Mouse (Mus musculus) limb, embryonic 14.5 days (tissue): ENCODE measurements at regions not wholly inside any gene's neighbourhood (a gene's known extent, or its start where the extent isn't known, plus 50 kb on each side); places are given as distances from the start of the nearest gene placed in this dataset.

Source experiments
- ATAC-seq: fragments of 200-750 bp; cut with Nextera tagmentation; 2 replicates; pipeline ENCODE4 v1.8.0; 2017; ENCODE audit warnings: low read depth, moderate number of reproducible peaks, moderate TSS enrichment; ENCODE audit not compliant: low FRiP score
- DNase-seq: peaks from one replicate; pipeline ENCODE4 v3.0.0-alpha.2; 2015; ENCODE audit warnings: low spot score
- H3K27ac ChIP-seq: fragments of 300-500 bp; sonication (generic); replicated peaks from 2 replicates; pipeline ENCODE4 v1.5.1; 2014; ENCODE audit warnings: low read depth, mild to moderate bottlenecking, low read length, moderate library complexity, mixed read lengths
- H3K27me3 ChIP-seq: fragments of 300-500 bp; sonication (generic); 2 replicates; pipeline ENCODE4 v1.6.1; 2014; ENCODE audit warnings: low read length, mixed read lengths; ENCODE audit not compliant: control insufficient read depth, insufficient read depth
- H3K36me3 ChIP-seq: fragments of 300-500 bp; sonication (generic); 2 replicates; pipeline ENCODE4 v1.6.1; 2014; ENCODE audit warnings: mild to moderate bottlenecking, low read length, moderate library complexity, mixed read lengths; ENCODE audit not compliant: control insufficient read depth, insufficient read depth
- H3K4me1 ChIP-seq: fragments of 300-500 bp; sonication (generic); 2 replicates; pipeline ENCODE4 v1.6.1; 2014; ENCODE audit warnings: antibody characterized with exemption, low read length, mixed read lengths; ENCODE audit not compliant: control insufficient read depth, insufficient read depth
- H3K4me2 ChIP-seq: fragments of 300-500 bp; sonication (generic); replicated peaks from 2 replicates; pipeline ENCODE4 v1.6.1; 2014; ENCODE audit warnings: low read depth, mild to moderate bottlenecking, low read length, moderate library complexity; ENCODE audit not compliant: severe bottlenecking
- H3K4me3 ChIP-seq: fragments of 300-500 bp; sonication (generic); replicated peaks from 2 replicates; pipeline ENCODE4 v1.5.1; 2014; ENCODE audit warnings: low read length
- H3K9ac ChIP-seq: fragments of 300-500 bp; sonication (generic); 2 replicates; pipeline ENCODE4 v1.6.1; 2014; ENCODE audit warnings: mild to moderate bottlenecking, low read depth, low read length, moderate library complexity; ENCODE audit not compliant: severe bottlenecking
- H3K9me3 ChIP-seq: fragments of 300-500 bp; sonication (generic); 2 replicates; pipeline ENCODE4 v1.6.1; 2016; ENCODE audit warnings: low read length; ENCODE audit not compliant: control insufficient read depth
- POLR2A ChIP-seq: fragments of 200-500 bp; IDR thresholded peaks from 2 replicates; pipeline ENCODE4 v1.8.0; 2012; ENCODE audit warnings: inconsistent platforms, mild to moderate bottlenecking, moderate library complexity, borderline replicate concordance; ENCODE audit not compliant: insufficient read depth, insufficient read length; ENCODE audit errors: extremely low read depth
- WGBS: fragments of 180-500 bp; shearing (Covaris S2); extraction: QIAGEN DNeasy Blood & Tissue Kit; methylation state at CpG from one replicate; pipeline ENCODE4 v1.1.7; 2014; 5-methylcytosine and 5-hydroxymethylcytosine counted together

DNA sequence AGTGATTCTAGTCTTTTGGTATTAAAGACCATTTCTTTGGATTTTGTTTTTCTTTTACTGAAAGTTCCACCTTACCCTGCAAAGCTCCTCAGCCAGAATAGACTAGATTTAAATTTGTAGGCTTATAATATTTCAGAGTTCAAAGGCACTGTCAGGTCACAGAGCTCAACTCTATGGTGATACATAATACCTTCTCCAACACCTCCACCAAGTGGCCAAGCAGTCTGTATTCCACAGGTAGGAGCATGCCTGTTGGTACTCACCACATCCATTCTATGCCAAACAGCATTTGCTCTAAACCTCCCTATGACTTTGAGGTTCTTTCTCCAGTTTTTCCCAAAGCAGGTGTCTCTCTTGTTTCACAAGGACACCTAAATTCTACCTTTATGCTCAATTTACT is 1042.2 kb downstream of the Gsdmc2 start:
- Histone ChIP-seq H3K27me3 (no peaks in the 10 kb centered on the region), H3K27ac (no peak overlapping the region)

DNA sequence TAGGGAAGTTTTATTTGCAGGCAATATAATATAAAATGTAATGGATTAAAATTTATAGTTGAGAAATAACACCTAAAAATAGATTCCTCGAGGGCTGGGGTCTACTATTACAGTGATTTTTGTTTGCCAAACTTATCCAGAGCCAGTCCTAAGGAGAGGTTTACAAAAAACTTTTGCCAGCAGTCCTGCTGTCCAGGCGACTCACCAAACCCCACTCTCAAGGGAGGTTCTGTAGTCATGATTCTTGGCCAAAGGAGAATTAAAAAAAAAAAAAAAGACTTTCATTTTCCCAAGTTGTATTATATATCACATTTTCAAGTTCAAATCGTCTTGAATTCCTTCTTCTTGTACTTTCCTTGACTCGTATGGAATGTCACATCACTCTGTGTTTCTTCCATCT is 1046.2 kb downstream of the Gsdmc2 start:
- Histone ChIP-seq H3K4me1 (no peaks in the 10 kb centered on the region), H3K9me3 (no peaks in the 10 kb centered on the region), H3K36me3 (no peaks in the 10 kb centered on the region), H3K27ac (no peak overlapping the region), H3K9ac (no peak overlapping the region), H3K4me3 (no peak overlapping the region), H3K4me2 (no peak overlapping the region), H3K27me3 (no peaks in the 10 kb centered on the region)
- ATAC-seq (no peak), DNase-seq (no peak)
- 70% methylated on average over 4 of the region's 4 CpGs for WGBS
- TF ChIP-seq POLR2A, result no peak

More for the DNA sequence above, 1042.2 kb downstream of the Gsdmc2 start:
- Histone ChIP-seq H3K9ac (no peak overlapping the region), H3K9me3 (no peaks in the 10 kb centered on the region), H3K4me2 (no peak overlapping the region), H3K36me3 (no peaks in the 10 kb centered on the region), H3K4me1 (no peaks in the 10 kb centered on the region), H3K4me3 (no peak overlapping the region)
- no peak for DNase-seq
- no peak for TF ChIP-seq POLR2A
- no peak for ATAC-seq

DNA sequence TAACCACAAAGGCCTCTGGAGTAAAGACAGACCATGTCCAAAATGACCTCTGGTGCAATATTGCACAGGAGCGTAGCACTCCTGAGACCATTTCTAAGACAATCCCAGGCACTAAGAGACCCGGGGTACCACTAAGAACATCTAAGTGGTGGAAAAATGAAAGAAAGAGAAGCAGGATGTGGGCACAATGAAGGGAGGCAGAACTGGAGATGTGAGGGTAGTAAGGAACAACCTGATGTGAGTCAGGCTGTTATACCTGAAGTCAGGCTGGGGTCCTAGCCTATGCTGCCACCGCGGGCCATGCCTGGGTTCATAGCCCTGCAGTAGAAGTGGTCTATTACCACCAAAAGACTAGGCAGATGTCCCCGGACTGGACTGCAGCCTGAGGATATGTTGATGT is 1051.4 kb downstream of the Gsdmc2 start:
- TF ChIP-seq POLR2A, result no peak
- H3K9me3 ChIP-seq, result no peaks in the 10 kb centered on the region
- no peak overlapping the region for H3K27ac ChIP-seq
- no peak overlapping the region for H3K4me3 ChIP-seq
- no peaks in the 10 kb centered on the region for H3K4me1 ChIP-seq
- 92% methylated on average over 5 of the region's 5 CpGs for WGBS
- DNase-seq (no peak), ATAC-seq (no peak)
- H3K27me3 ChIP-seq, result no peaks in the 10 kb centered on the region
- H3K9ac ChIP-seq, result no peak overlapping the region
- H3K36me3 ChIP-seq, result no peaks in the 10 kb centered on the region
- H3K4me2 ChIP-seq, result no peak overlapping the region

GRCm38 (mm10) chr15:62792084-62792483 is 1052.9 kb downstream of the Gsdmc2 start:
- TF ChIP-seq POLR2A, result no peak
- no peak for DNase-seq
- Histone ChIP-seq H3K4me2 (no peak overlapping the region), H3K4me3 (no peak overlapping the region), H3K27ac (no peak overlapping the region), H3K27me3 (no peaks in the 10 kb centered on the region), H3K36me3 (no peaks in the 10 kb centered on the region), H3K9ac (no peak overlapping the region), H3K4me1 (no peaks in the 10 kb centered on the region), H3K9me3 (no peaks in the 10 kb centered on the region)
- 68% methylated on average over 1 of the region's 1 CpGs for WGBS
- ATAC-seq, result no peak

GRCm38 (mm10) chr15:62787753-62788152 is 1057.2 kb downstream of the Gsdmc2 start:
- no peak for TF ChIP-seq POLR2A
- Histone ChIP-seq H3K9me3 (no peaks in the 10 kb centered on the region), H3K27ac (no peak overlapping the region), H3K27me3 (no peaks in the 10 kb centered on the region), H3K4me3 (no peak overlapping the region), H3K9ac (no peak overlapping the region), H3K36me3 (no peaks in the 10 kb centered on the region), H3K4me1 (no peaks in the 10 kb centered on the region), H3K4me2 (no peak overlapping the region)
- DNase-seq (no peak), ATAC-seq (no peak)
- WGBS, result 79% methylated on average over 2 of the region's 2 CpGs

DNA sequence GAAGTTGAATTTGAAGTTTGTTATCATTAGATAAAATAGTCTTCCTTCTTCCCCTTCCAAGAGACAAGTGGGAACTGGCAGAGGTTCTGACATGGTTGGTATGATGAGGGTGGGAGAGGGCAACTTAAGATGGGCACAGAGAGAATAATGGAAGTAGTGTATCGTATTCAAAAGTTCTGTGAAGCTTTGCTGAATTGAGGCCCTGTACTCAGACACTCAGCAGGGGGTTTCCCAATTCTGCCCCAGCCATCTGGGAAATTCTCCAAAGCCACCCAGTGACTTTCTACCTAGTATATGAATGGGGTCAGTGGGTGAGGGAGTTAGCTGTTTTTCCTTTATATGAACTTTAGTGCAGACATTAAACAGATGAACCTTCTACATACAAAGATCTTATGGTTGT is 1058.7 kb downstream of the Gsdmc2 start:
- no peak overlapping the region for H3K9ac ChIP-seq
- no peak overlapping the region for H3K27ac ChIP-seq
- no peaks in the 10 kb centered on the region for H3K9me3 ChIP-seq
- no peaks in the 10 kb centered on the region for H3K27me3 ChIP-seq
- no peaks in the 10 kb centered on the region for H3K36me3 ChIP-seq
- 86% methylated on average over 1 of the region's 1 CpGs for WGBS
- no peak for TF ChIP-seq POLR2A
- DNase-seq (no peak), ATAC-seq (no peak)
- H3K4me1 ChIP-seq, result no peaks in the 10 kb centered on the region
- no peak overlapping the region for H3K4me3 ChIP-seq
- no peak overlapping the region for H3K4me2 ChIP-seq
